Mouse (Mus musculus) left cerebral cortex, postnatal 10 days (tissue): Measurements from ENCODE around the gene Elavl1. TPM values are rescaled to one million over a fixed set of nuclear protein-coding genes. Genes with fewer than 3 reads are reported as not detected.
A peak's percentile ranks its signal among the peaks of the same experiment; 100 is the strongest.
"Not testable (repeated sequence)": the region's sequence is repeated elsewhere in the genome, so short reads cannot be mapped to it uniquely, and the experiment has no call there.

Experiments
- DNase-seq, 2 experiments: peaks; one replicate each; pipeline ENCODE4 v3.0.0; 2021 to 2022; ENCODE audit warnings: low spot score in 2 of 2, mixed read lengths in 1 of 2; ENCODE audit errors: extremely low spot score in 1 of 2
- intact Hi-C: fragments of 180-260 bp; cut with DNase I; formaldehyde crosslinking; loops from one replicate; pipeline ENCODE4 v1.15.1; 2025
- total RNA-seq, 2 experiments: library from RNA; stranded (reverse); gene quantifications; 2 replicates each; pipeline ENCODE4 v1.2.3; 2021

Elavl1 gene
- 10 to 100 TPM; 69.0 to 70.5 TPM for total RNA-seq

- intact Hi-C loops = loop anchor here (5.0 kb wide), 1 partner anchor 73 kb away; the partner anchor contains the start of gene Snapc2
- peak; percentile 96 to 99 for DNase-seq
Observed at GRCm38 (mm10) chr8:4324983-4325750, at the start of gene Elavl1, which contains the start of gene Ccl25. Gene Elavl1 (minus strand): TSS chr8:4325413. Gene Ccl25 (plus strand): TSS chr8:4325210.

- intact Hi-C loops = no loop called here
- DNase-seq = no peak
Observed at GRCm38 (mm10) chr8:4372657-4373056, 47.4 kb upstream of the Elavl1 start.

- intact Hi-C loops = no loop called here
Observed at GRCm38 (mm10) chr8:4370078-4370477, 44.9 kb upstream of the Elavl1 start.

GRCm38 (mm10) chr8:4368470-4368869, 43.3 kb upstream of the Elavl1 start:
- intact Hi-C loops = no loop called here
- DNase-seq = no peak

More at GRCm38 (mm10) chr8:4370078-4370477, 44.9 kb upstream of the Elavl1 start:
- peak; percentile 34 to 81 for DNase-seq

- intact Hi-C loops = no loop called here
- peak; percentile 20 to 68 for DNase-seq
Observed at GRCm38 (mm10) chr8:4367808-4368207, 42.6 kb upstream of the Elavl1 start.

- DNase-seq = no peak
- intact Hi-C loops = no loop called here
Observed at GRCm38 (mm10) chr8:4366189-4366588, 41.0 kb upstream of the Elavl1 start.

- intact Hi-C loops = no loop called here
- no peak for DNase-seq
Observed at GRCm38 (mm10) chr8:4360922-4361321, 35.7 kb upstream of the Elavl1 start.

- intact Hi-C loops = no loop called here
- no peak for DNase-seq
Observed at GRCm38 (mm10) chr8:4359362-4359761, 34.1 kb upstream of the Elavl1 start.

GRCm38 (mm10) chr8:4355455-4355854, 30.2 kb upstream of the Elavl1 start:
- intact Hi-C loops = no loop called here
- no peak for DNase-seq

GRCm38 (mm10) chr8:4354516-4354915, 29.3 kb upstream of the Elavl1 start:
- DNase-seq = no peak
- intact Hi-C loops = no loop called here

- DNase-seq = no peak
- intact Hi-C loops = no loop called here
Observed at GRCm38 (mm10) chr8:4353741-4354140, 28.5 kb upstream of the Elavl1 start.

- intact Hi-C loops, DNase-seq: not testable (repeated sequence)
Observed at GRCm38 (mm10) chr8:4352562-4352961, 27.3 kb upstream of the Elavl1 start.

GRCm38 (mm10) chr8:4350618-4351017, 25.4 kb upstream of the Elavl1 start:
- intact Hi-C loops = no loop called here

GRCm38 (mm10) chr8:4349335-4349734, 24.1 kb upstream of the Elavl1 start:
- no peak for DNase-seq
- intact Hi-C loops = no loop called here

More at GRCm38 (mm10) chr8:4350618-4351017, 25.4 kb upstream of the Elavl1 start:
- no peak for DNase-seq

GRCm38 (mm10) chr8:4348275-4348674, 23.1 kb upstream of the Elavl1 start:
- intact Hi-C loops = no loop called here
- no peak for DNase-seq

GRCm38 (mm10) chr8:4347661-4348060, 22.4 kb upstream of the Elavl1 start:
- no peak for DNase-seq
- intact Hi-C loops = no loop called here

- intact Hi-C loops = no loop called here
- no peak for DNase-seq
Observed at GRCm38 (mm10) chr8:4340207-4340606, 15.0 kb upstream of the Elavl1 start.

- intact Hi-C loops = no loop called here
- no peak for DNase-seq
Observed at GRCm38 (mm10) chr8:4335678-4336077, 10.5 kb upstream of the Elavl1 start.

- DNase-seq = no peak
- intact Hi-C loops = no loop called here
Observed at GRCm38 (mm10) chr8:4333966-4334365, 8.8 kb upstream of the Elavl1 start.

GRCm38 (mm10) chr8:4329000-4329399, 3.8 kb upstream of the Elavl1 start:
- DNase-seq = peak in 1 of 2 experiments; percentile 47
- intact Hi-C loops = no loop called here

GRCm38 (mm10) chr8:4325751-4326036, 481 bp upstream of the Elavl1 start:
- DNase-seq = no peak
- intact Hi-C loops = no loop called here
